Mouse (Mus musculus) erythroblast, embryonic 14.5 days (primary cell): Measurements from ENCODE around the gene Olfr402.

ENCODE experiments used
- GATA1 ChIP-seq: IDR thresholded peaks from 2 replicates; pipeline ENCODE4 v1.6.1; 2012; ENCODE audit warnings: low read length, inconsistent platforms, mixed read lengths
- TAL1 ChIP-seq: IDR thresholded peaks from 3 replicates; pipeline ENCODE4 v1.6.1; 2012; ENCODE audit warnings: low read length, inconsistent platforms, mixed read lengths

GRCm38 (mm10) chr11:74153229-74153628, at the start of gene Olfr402:
- no peak for TF ChIP-seq GATA1
- TF ChIP-seq TAL1: no peak
